Comparison of ENCODE assay signal across 8 mouse cellular contexts in the genomic region with DNA sequence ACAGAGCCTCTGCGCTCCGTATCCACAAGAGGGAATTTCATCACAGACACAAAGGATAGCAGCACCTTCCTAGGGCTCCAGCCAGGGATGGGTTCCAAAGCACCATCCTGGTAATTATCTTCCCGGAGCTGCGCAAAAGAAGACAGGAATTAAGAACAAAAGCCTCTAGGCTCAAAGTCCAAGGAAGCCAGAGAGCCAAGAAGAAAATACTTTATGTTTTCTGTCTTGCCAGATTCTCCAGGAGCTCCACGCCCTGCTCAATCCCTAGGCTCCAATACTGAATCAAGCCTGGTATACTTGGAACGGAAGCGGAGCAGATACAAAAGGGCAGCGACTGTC. TPM values are rescaled to one million over a fixed set of nuclear protein-coding genes. Genes with fewer than 3 reads are reported as not detected.
A peak's percentile ranks its signal among the peaks of the same experiment; 100 is the strongest.
DNase-seq lines count a peak whose midpoint lies in the region; ATAC-seq and TF ChIP-seq lines count a peak whose summit lies in the region.

No protein-coding gene starts in this region.

- TF ChIP-seq EP300 in heart, adult 2 months (IDR thresholded peaks at IDR 0.05; ENCODE audit: insufficient read depth, low read depth, low read length), result no peak

- no peaks in the 10 kb centered on the region for H3K27me3 ChIP-seq in heart, adult 2 months (ENCODE audit: control insufficient read depth, insufficient read depth, low read length)
- no peaks in the 10 kb centered on the region for H3K27me3 ChIP-seq in kidney, embryonic 15.5 days
- no peaks in the 10 kb centered on the region for H3K27me3 ChIP-seq in hindbrain, embryonic 12.5 days
- H3K27me3 ChIP-seq in neural tube, embryonic 15.5 days (replicated peaks), result no peaks in the 10 kb centered on the region

- intact Hi-C loops in heart, adult 2 months (cut with DNase I), result no loop called here
- intact Hi-C loops in heart, postnatal 14 days (cut with DNase I), result loop anchor here (2.0 kb wide), 1 partner anchor 29 kb away; no protein-coding TSS in a partner anchor

- H3K4me2 ChIP-seq in kidney, embryonic 15.5 days, result no peak overlapping the region
- H3K4me2 ChIP-seq in hindbrain, embryonic 12.5 days (replicated peaks), result no peak overlapping the region
- no peak overlapping the region for H3K4me2 ChIP-seq in neural tube, embryonic 15.5 days

- no peaks in the 10 kb centered on the region for H3K79me2 ChIP-seq in heart, adult 2 months (replicated peaks; ENCODE audit: control insufficient read depth, insufficient read depth, low read length)

- no peak for TF ChIP-seq POLR2A in heart, adult 2 months (IDR thresholded peaks at IDR 0.05; ENCODE audit: insufficient read depth, low read depth, low read length)

- H3K27ac ChIP-seq in heart, adult 2 months, result peak overlapping the region; percentile 97
- 0 out of 2 replicates have a peak overlapping the region, but pooled peaks have one; percentile 10 for H3K27ac ChIP-seq in kidney, embryonic 15.5 days
- H3K27ac ChIP-seq in hindbrain, embryonic 12.5 days, result peak overlapping the region; percentile 25
- H3K27ac ChIP-seq in neural tube, embryonic 15.5 days (replicated peaks), result 0 out of 2 replicates have a peak overlapping the region, but pooled peaks have one; percentile 11

- ATAC-seq in kidney, embryonic 15.5 days (replicated peaks; ENCODE audit: low FRiP score), result no peak
- ATAC-seq in hindbrain, embryonic 12.5 days (ENCODE audit: low FRiP score), result no peak
- ATAC-seq in neural tube, embryonic 15.5 days (ENCODE audit: low FRiP score), result no peak

- no peaks in the 10 kb centered on the region for H3K9me3 ChIP-seq in kidney, embryonic 15.5 days (replicated peaks)
- H3K9me3 ChIP-seq in hindbrain, embryonic 12.5 days (replicated peaks), result no peaks in the 10 kb centered on the region
- H3K9me3 ChIP-seq in neural tube, embryonic 15.5 days (replicated peaks), result no peaks in the 10 kb centered on the region

- no peak for TF ChIP-seq CTCF in heart, adult 2 months (IDR thresholded peaks at IDR 0.05)

- H3K9ac ChIP-seq in heart, adult 2 months (ENCODE audit: low read depth, low read length), result peak overlapping the region; percentile 56
- no peak overlapping the region for H3K9ac ChIP-seq in kidney, embryonic 15.5 days
- no peak overlapping the region for H3K9ac ChIP-seq in hindbrain, embryonic 12.5 days
- no peak overlapping the region for H3K9ac ChIP-seq in neural tube, embryonic 15.5 days (replicated peaks)

- no peak overlapping the region for H3K4me3 ChIP-seq in heart, adult 2 months
- H3K4me3 ChIP-seq in kidney, embryonic 15.5 days (replicated peaks), result no peak overlapping the region
- H3K4me3 ChIP-seq in hindbrain, embryonic 12.5 days, result no peak overlapping the region
- H3K4me3 ChIP-seq in neural tube, embryonic 15.5 days (replicated peaks), result no peak overlapping the region

- WGBS in heart, adult 2 months, result 49% methylated on average over 8 of the region's 8 CpGs
- 77% methylated on average over 8 of the region's 8 CpGs for WGBS in kidney, embryonic 15.5 days
- 76% methylated on average over 8 of the region's 8 CpGs for WGBS in hindbrain, embryonic 12.5 days
- 48% methylated on average over 8 of the region's 8 CpGs for WGBS in neural tube, embryonic 15.5 days

- peaks cover 41% of the 10 kb centered on the region for H3K4me1 ChIP-seq in heart, adult 2 months (ENCODE audit: control insufficient read depth, insufficient read depth, low read length)
- H3K4me1 ChIP-seq in kidney, embryonic 15.5 days, result peaks cover 67% of the 10 kb centered on the region
- H3K4me1 ChIP-seq in hindbrain, embryonic 12.5 days, result peaks cover 52% of the 10 kb centered on the region
- H3K4me1 ChIP-seq in neural tube, embryonic 15.5 days, result peaks cover 57% of the 10 kb centered on the region

- DNase-seq in heart, adult 2 months, result no peak
- no peak for DNase-seq in heart, postnatal 14 days
- no peak for DNase-seq in kidney, adult 11 months
- no peak for DNase-seq in ovary, postnatal 36 days (ENCODE audit: low spot score)
- DNase-seq in spleen, postnatal 14 days (ENCODE audit: low spot score in 2 of 2), result no peak

- peaks cover 8% of the 10 kb centered on the region for H3K36me3 ChIP-seq in heart, adult 2 months (ENCODE audit: control insufficient read depth, insufficient read depth, low read length)
- H3K36me3 ChIP-seq in kidney, embryonic 15.5 days, result no peaks in the 10 kb centered on the region
- H3K36me3 ChIP-seq in hindbrain, embryonic 12.5 days, result no peaks in the 10 kb centered on the region
- no peaks in the 10 kb centered on the region for H3K36me3 ChIP-seq in neural tube, embryonic 15.5 days

RNA-seq across cellular contexts. Expression of a gene that starts 54.4 kb away (rescaled TPM):
- total RNA-seq in heart, adult 2 months (2021), result 10 to 100 TPM; 32.6 to 36.9 TPM
- polyA plus RNA-seq in heart, adult 2 months (2012; rRNA removed), result 15.6 and 20.1 TPM in 2 replicates
- total RNA-seq in heart, postnatal 14 days (2021), result 10 to 100 TPM; 44.7 to 51.8 TPM
- polyA plus RNA-seq in kidney, embryonic 15.5 days (2015; fragmentation: Nextera tagmentation; extraction: Ambion mirVana), result 40.7 and 43.9 TPM in 2 replicates
- 75.9 and 86.3 TPM in 2 replicates for polyA plus RNA-seq in hindbrain, embryonic 12.5 days (2016; fragmentation: Nextera tagmentation; extraction: Ambion mirVana)
- polyA plus RNA-seq in neural tube, embryonic 15.5 days (2015; fragmentation: Nextera tagmentation; extraction: Ambion mirVana), result 53.3 and 69.9 TPM in 2 replicates

Comparison
In these comparisons a context has a peak if more than half of its experiments do, and no peak if none do; other contexts are left out.
1. H3K27ac ChIP-seq: peak in every context shown above with its lines; median percentile 97 in heart, adult 2 months; 25 in hindbrain, embryonic 12.5 days; 11 in neural tube, embryonic 15.5 days; 10 in kidney, embryonic 15.5 days.